Mouse (Mus musculus) thymus, postnatal 25 days (tissue): ENCODE data around the gene Snx13.

Source experiments
- DNase-seq: peaks from one replicate; pipeline ENCODE4 v3.0.0; 2022

Snx13 gene

GRCm38 (mm10) chr12:35047320-35048225 lies 587 bp downstream of the Snx13 start:
- peak; percentile 64 for DNase-seq

DNA sequence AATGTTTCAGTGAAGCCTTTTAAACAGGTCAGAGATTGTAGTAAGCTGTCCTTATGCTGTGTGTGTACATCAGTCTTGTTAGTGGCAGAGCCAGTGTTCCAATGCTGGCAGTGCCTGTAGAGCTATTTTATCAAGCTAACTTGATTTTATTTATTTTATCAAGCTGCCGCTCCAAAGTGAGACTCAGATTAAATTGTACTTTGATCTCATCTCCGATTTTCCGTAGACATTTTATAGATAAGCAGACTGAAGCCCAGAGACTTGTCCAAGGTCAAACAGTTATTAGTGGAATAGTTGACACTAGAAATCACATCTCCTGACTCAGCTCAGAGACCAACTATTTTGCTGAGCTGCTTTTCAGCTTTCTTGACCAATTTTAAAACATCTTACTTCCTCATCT lies 1.9 kb downstream of the Snx13 start:
- DNase-seq = no peak

GRCm38 (mm10) chr12:35050501-35050900 lies 3.5 kb downstream of the Snx13 start:
- DNase-seq = no peak

GRCm38 (mm10) chr12:35050964-35051758 lies 4.2 kb downstream of the Snx13 start:
- DNase-seq = no peak

DNA sequence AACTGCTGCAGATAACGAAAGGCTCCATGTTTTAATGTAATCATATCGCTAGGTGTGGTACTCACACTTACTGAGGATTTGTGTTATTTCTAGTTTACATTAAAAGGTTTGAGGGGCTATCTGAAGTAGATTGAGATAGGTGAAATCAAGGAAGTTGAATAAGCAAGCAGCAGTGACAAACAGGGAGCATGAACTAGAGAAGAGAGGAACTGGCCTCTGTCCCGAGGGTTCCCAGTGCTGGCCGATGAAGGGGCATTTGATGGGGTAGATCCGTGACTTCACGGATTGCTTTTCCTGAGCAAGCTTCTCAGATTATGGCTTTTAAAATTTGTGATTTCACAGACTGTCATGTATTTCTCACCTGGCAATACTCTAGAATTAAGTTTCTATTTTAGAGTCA lies 7.4 kb downstream of the Snx13 start:
- no peak for DNase-seq

DNA sequence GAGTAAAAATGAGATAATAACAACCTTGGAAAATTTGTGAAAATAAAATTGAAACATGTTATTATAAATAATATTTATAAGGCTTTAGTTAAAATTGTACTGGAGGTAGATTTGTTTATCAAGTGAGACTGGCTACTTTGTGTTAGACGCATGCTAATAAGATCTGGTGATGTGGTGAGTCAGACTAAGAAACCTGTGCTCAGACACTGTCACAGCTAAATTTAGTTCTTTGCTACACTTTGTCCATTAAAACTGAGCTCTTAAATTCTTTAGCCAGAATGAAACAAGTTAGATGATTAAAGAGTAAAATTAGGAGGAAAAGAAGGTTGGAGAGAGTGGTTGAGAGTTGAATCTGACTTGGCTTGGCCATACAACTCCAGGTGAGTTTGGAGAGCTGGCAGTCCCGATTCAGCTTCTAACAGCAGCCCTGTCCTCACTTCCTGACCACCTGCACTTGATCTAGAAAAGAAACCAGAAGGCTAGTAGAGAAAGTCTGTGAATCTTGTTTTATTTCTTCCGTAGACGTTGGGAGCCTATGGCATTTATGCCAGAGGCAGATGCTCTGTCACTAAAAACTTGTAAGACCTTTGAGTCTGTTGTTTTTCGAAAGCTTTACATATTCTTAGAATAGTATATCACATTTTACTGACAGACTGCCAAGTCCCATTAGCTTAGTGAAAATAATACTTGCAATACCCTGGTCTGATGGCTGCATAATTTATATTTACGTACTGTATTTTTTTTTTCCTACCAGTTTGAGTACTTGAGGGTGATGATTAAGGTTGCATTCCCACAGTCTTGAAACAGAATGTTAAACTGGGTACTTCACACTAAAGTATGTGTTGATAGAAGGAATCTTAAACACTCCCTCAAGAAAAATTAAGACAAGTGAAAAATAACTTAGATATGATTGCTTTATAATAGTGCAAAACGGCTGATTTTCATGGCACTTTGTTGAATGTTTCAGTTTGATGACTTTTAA lies 8.4 kb downstream of the Snx13 start:
- DNase-seq = no peak

DNA sequence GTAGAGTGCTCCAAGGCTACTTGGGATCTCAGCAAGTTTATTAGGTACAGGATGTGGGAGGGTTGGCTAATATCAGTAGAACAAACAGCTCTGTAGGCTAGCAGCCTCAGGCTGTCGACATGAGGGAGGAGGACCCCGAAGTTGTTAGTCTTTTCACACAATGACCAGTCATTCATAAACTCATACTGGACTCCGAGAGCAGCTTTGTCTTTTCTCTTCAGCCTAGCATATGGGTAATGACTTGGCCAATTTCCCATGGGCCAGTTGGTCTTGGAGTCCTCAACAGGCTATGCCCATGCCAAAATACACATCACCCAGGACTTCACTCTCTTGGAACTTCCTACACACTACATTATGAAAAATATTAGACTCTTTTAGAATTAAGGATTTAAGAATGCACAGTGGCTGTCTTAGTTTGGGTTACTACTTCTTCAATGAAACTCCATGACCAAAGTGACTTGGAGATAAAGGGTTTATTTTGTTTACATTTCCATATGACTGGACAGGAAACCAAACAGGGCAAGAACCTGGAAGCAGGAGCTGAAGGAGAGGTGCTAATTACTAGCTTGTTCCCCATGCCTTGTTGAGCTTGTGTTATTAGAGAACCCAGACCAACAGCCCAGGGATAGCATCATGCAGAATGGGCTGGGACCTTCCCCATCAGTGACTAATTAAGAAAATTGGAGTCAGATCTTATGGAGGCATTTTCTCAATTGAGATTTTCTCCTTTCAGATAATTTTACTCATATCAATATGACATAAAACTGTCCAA lies 16.9 kb downstream of the Snx13 start:
- DNase-seq = no peak

- no peak for DNase-seq
Measured at GRCm38 (mm10) chr12:35067621-35068020, 20.6 kb downstream of the Snx13 start.

GRCm38 (mm10) chr12:35071336-35071735 lies 24.4 kb downstream of the Snx13 start:
- DNase-seq = no peak

DNA sequence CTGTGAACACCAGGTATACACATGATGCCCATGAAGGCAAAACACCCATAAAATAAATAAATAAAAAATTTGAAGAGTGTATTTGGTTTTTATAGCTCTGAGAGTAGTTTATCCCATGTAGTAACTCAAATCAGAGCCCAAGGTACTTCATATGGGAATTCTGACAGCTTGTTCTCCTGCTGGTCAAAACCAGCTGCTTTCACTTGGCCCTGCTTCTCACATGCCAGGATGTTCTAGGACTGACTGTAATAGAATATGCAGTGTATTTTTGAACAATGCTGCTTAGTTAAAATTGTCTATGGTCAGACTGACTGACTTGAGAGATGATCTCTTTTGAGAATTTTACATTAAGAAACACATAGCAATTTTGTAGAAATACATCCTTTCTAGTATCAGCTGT lies 25.2 kb downstream of the Snx13 start:
- DNase-seq = no peak

DNA sequence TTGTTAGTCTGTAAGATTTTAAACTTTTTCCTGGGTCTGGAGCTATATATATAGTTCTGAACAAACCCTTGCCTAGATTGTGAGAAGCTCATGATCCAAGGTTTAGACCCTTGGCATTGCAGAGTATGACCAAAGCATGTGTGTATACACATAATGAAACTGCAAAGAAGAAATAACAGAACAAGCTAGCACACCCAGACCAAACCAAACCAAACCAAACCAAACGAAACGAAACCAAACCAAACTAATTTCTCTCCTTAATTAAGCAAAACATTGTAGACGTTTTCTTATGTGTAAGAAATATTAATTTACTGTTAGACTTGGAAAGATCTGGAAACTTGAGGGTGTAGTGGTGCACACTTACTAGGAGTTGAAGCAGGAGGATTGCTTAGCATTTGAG lies 29.0 kb downstream of the Snx13 start:
- DNase-seq = no peak

DNA sequence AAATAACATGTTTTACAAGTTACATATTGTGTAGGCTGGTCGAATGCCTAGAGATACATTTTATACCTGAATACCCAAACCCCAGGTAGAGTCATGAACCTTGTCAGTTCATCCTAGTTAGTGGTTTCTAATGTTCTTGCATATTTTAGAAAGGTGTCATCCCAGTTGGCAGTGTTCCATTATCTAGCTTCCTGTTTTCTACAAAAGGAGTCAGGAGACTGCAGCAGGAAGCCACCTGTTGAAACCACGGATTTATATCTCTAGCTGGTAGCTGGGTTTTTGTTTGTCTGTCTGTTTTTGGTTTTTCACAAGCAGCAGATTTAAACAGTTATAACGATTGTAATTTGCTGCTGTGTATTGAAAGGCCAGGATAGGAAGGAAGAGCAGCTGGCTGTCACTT lies 76.6 kb downstream of the Snx13 start:
- no peak for DNase-seq

DNA sequence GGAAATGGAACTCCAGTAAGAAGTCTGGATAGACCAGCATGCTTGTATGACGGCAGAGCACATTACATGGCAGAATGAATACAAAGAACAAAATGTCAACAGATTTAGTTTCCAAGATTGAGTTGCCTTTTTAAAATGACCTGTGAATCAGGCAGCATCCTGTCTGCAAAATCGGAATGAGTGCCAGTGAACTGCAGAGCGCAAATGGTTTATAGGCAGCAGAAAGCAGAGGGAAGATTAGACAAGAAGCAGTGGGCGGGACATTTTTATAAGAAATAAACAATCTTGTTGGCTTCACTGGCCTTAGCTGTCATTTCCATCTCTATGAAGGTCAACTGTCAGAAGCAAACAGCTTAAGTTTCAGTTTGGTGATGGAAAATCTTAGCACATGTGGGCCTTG lies 106.2 kb downstream of the Snx13 start:
- DNase-seq = no peak

- no peak for DNase-seq
Measured at GRCm38 (mm10) chr12:35154149-35154548, 107.2 kb downstream of the Snx13 start.

DNA sequence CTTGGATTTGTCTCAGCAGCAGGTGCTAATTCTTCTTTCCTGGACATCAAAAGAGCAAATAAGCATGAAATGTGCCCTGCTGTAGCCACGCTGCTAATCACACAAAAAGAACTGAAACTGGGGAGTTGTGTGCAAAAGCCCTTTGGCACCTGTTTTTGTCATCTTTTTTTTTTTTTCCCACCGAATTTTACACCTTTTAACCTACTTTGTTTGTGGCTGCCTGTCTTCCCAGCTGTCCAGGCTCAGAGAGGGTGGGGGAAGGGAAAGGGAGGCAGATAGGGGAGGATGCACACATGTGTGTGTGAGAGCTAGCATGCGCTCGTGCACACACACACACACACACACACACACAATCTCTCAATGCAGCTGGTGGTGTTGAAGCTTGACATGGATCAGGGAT lies 110.3 kb downstream of the Snx13 start:
- peak; percentile 42 for DNase-seq

GRCm38 (mm10) chr12:35161690-35162089 lies 114.7 kb downstream of the Snx13 start:
- no peak for DNase-seq

DNA sequence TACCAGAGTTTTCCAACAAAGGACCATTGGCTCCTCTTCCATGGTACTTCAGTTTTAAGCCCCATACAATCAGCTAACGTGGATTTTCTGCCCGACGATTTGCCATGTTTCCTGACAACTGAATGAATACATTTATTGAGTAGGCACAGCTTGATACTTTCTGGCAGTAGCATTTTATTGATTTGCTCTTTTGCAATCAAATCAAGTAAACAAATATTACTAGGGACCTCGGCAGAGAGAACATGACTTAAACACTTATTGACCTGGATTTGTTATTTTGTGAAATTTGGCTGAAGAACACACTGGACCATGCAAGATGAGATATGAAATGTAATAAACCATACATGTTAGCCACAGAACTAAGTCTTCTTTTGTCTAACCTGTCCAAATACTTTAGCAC lies 123.3 kb downstream of the Snx13 start:
- no peak for DNase-seq

GRCm38 (mm10) chr12:35175938-35176337 lies 129.0 kb downstream of the Snx13 start:
- no peak for DNase-seq

- DNase-seq = no peak
Measured at GRCm38 (mm10) chr12:35176628-35177027, 129.6 kb downstream of the Snx13 start.

DNA sequence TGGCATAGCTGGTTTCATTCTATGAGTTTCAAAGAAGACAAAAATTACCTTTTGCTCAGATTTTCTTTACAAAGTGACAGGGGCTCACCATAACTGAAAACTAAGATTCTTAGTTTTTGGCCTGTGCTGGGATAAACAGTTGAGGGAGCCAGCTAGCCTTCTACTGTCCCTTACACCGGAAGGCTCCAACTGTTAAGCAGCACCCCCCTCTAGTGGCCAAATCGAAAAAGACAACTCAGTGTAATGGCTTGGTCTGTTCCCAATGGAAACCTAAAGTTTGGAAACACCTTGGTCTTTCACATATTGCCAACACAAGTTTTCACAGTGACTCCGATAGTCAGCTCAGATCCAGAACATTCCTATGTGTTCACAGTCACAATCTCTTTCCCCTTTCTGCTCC lies 135.7 kb downstream of the Snx13 start:
- peak; percentile 79 for DNase-seq

GRCm38 (mm10) chr12:35184261-35184660 lies 137.3 kb downstream of the Snx13 start:
- DNase-seq = no peak
